Mouse (Mus musculus) bone marrow macrophage, adult 2 months (primary cell): ENCODE measurements at regions not wholly inside any gene's neighbourhood (a gene's known extent, or its start where the extent isn't known, plus 50 kb on each side); places are given as distances from the start of the nearest gene placed in this dataset.

Experiments used
- H3K27ac ChIP-seq: 2 replicates; pipeline ENCODE4 v1.5.1; 2012; ENCODE audit warnings: low read depth, low read length; ENCODE audit not compliant: insufficient read depth
- H3K4me1 ChIP-seq: 2 replicates; pipeline ENCODE4 v1.6.1; 2012; ENCODE audit warnings: low read length; ENCODE audit not compliant: control insufficient read depth, insufficient read depth
- H3K4me3 ChIP-seq: 2 replicates; pipeline ENCODE4 v1.5.1; 2012; ENCODE audit warnings: mild to moderate bottlenecking, low read length, moderate library complexity; ENCODE audit not compliant: insufficient read depth
- CTCF ChIP-seq: IDR thresholded peaks from 2 replicates; pipeline ENCODE4 v1.5.1; 2012; ENCODE audit warnings: low read depth, mild to moderate bottlenecking, low read length, moderate library complexity
- POLR2A ChIP-seq: IDR thresholded peaks from 2 replicates; pipeline ENCODE4 v1.6.1; 2012; ENCODE audit warnings: mild to moderate bottlenecking, low read depth, low read length, borderline replicate concordance

DNA sequence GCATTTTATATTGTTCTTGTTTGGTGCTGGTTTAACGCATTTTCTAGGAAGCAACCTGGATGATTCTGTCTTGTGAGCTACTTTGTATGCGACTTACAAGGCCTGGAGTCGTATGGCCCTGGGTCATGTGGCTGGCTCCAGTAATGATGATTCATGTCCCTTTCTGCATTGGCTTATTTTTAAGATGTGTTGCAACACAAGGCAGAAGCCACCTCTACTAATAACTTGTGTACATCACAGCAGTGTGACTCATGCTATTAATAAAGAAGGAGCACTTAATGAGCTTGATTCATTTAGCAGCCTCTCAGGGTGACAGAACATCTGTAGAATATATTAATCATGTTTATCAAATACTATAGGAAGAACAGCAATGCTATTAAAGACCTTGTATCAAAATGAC, 84.0 kb downstream of the Slc5a7 start:
- TF ChIP-seq POLR2A (no peak), CTCF (no peak)
- Histone ChIP-seq H3K4me1 (peaks cover 13% of the 10 kb centered on the region), H3K27ac (peak overlapping the region; percentile 38), H3K4me3 (no peak overlapping the region)

DNA sequence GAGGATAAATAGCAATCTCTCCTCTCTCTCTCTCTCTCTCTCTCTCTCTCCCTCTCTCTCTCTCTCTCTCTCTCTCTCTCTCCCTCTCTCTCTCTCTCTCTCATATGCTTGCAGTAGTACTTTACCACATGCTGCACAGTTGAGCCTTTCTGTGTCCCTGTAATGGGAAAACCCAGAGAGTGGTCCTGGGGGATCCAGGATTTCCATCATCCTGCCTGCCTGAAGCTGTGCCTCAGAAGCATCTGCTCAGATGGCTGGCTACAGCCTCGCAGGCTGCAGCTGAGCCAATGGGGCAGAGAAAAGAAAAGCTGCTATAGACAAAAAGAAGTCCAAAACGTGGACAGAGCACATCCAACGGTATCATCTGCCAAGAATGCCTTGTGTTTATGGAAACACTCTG, 97.1 kb downstream of the Slc5a7 start:
- Histone ChIP-seq H3K4me1 (no peaks in the 10 kb centered on the region), H3K27ac (no peak overlapping the region), H3K4me3 (no peak overlapping the region)
- TF ChIP-seq CTCF (no peak), POLR2A (no peak)

DNA sequence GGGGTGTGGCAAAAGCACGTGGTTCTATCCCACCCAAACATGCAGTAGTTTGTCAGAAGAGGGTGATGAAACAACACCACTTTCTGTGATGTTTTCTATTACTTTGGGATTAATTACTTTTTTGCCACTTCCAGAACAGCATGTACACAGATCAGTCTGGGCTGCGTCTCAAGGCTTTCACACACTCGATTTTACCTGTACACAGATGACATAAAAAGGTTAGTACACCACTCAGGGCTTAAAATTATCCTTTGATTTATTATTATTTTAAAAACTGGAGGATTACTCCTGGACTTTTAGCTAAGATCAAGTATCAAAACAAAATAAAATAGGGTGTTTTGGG, 106.6 kb downstream of the Slc5a7 start:
- Histone ChIP-seq H3K4me3 (no peak overlapping the region), H3K4me1 (peaks cover 4% of the 10 kb centered on the region; the same call in 1 of the 2 replicates), H3K27ac (no peak overlapping the region)
- no peak for TF ChIP-seq CTCF
- no peak for TF ChIP-seq POLR2A

DNA sequence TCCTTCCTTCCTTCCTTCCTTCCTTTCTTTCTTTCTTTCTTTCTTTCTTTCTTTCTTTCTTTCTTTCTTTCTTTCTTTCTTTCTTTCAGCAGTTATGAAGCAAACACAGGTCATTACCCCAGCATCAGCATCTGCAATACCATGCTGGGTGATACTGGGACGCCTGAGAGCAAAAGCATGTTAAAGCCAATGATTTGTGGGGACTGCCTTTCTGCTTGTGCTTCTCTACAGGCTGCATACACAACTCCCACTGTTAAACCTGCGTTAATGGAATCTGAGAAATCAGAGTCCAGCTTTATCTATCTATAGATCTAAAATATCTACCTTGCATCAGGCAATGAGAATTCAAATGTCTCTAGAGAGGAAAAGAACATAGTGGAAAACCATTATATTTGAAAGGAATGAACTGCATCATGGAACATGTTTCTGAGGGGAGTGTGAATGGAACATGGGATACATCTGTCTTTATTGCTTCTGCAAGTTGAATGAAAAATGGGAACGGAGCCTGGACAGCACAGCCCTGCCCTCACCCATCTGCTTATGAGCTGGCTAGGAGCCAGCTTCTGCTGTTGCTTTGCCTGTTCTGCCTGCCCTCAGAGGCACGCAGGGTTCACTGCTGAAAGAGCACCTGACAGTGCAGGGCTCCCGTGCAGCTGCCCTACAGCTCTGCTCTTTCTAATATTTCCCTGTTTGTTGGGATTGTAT, 107.2 kb downstream of the Slc5a7 start:
- TF ChIP-seq CTCF (no peak), POLR2A (no peak)
- H3K4me1 ChIP-seq: peaks cover 4% of the 10 kb centered on the region; the same call in 1 of the 2 replicates
- no peak overlapping the region for H3K27ac ChIP-seq
- H3K4me3 ChIP-seq: no peak overlapping the region

DNA sequence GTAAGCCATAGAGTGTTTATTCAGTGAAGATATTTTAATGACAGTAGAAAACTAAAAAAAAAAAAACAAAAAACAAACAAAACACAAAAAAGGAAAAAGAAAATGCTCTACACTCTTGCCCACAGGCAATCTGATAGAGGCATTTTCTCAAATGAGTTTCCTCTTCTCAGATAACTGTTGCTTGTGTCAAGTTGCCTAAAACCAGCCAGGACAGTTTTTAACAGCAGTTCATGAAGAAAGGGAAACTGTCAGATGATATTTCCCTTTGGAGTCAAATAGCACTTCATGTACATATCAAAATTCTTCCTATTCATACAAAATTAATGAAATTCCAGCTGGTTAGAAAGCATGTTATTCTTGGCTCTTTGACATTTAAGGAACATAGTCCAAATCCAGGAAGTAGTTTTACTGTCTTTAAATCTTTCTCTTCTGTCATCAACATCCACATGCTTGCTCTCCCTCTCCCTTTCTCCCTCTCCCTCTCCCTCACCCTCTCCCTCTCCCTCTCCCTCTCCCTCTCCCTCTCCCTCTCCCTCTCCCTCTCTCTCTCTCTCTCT, 109.8 kb downstream of the Slc5a7 start:
- Histone ChIP-seq H3K27ac (no peak overlapping the region), H3K4me1 (peaks cover 4% of the 10 kb centered on the region; the same call in 1 of the 2 replicates), H3K4me3 (no peak overlapping the region)
- TF ChIP-seq CTCF (no peak), POLR2A (no peak)

- TF ChIP-seq CTCF: no peak
- TF ChIP-seq POLR2A: no peak
- no peak overlapping the region for H3K4me3 ChIP-seq
- no peak overlapping the region for H3K27ac ChIP-seq
- peaks cover 2% of the 10 kb centered on the region; the same call in 1 of the 2 replicates for H3K4me1 ChIP-seq
Measured at GRCm38 (mm10) chr17:54182073-54182472, 116.8 kb downstream of the Slc5a7 start.

DNA sequence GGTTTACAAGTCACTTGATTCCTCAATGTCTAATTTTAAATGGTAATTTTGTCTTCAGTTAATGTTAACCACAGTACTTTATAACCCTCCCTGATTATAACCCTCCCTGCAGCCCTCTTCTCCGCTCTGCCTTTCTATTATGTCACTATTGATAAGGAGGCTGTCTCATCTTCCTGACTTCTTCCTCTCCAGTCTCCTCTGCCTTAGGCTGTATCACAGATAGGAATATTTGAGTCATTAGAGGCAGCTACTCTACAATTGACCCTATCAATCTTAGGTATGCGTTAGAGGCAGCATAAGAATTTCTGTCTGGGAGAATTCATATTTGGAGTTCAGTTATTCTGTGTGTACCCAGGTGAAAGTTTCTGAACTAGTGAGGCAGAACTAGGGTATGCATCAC, 118.3 kb downstream of the Slc5a7 start:
- Histone ChIP-seq H3K27ac (no peak overlapping the region), H3K4me1 (peaks cover 2% of the 10 kb centered on the region; the same call in 1 of the 2 replicates), H3K4me3 (no peak overlapping the region)
- TF ChIP-seq CTCF: no peak
- no peak for TF ChIP-seq POLR2A

DNA sequence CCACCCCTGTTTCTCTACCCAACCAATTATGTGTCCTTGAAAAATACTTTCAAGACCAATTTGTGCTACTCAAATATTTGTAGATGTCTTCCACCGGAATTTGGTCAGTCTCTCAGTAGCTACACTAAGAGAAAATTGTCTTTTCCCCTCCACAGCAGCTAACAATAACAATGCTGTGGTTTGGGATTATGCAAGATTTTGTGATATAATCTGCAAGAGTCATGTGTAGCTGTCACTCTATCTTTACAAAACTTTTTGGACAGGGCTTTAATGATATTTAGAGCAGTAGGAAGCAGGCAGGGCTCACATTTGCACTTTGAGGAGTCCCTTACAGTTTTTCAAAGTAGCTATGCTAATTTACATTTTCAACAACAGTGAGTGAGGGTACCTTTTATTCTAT, 128.1 kb downstream of the Slc5a7 start:
- no peak overlapping the region for H3K4me3 ChIP-seq
- no peak overlapping the region for H3K27ac ChIP-seq
- H3K4me1 ChIP-seq: no peaks in the 10 kb centered on the region
- TF ChIP-seq CTCF: no peak
- TF ChIP-seq POLR2A: no peak

DNA sequence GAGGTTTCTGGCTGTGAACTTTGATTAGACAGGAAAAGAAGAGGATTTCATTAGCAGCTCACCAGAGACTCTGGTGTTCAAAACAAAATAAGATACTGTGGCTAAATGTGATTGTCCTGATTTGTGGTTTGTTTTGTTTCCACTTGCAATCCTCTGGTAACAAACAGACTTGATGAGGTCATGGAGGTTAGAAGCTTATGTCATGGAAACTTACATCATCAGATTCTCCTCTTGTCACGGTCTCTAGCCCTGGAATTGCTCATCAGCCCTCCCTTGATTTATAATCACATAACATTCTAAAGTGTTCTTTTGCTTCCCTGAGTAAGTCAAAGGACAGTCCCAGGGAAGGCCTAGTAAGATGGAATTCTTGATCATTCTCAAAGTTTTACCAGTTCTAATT, 130.8 kb downstream of the Slc5a7 start:
- no peak overlapping the region for H3K4me3 ChIP-seq
- no peak overlapping the region for H3K27ac ChIP-seq
- H3K4me1 ChIP-seq: no peaks in the 10 kb centered on the region
- TF ChIP-seq POLR2A (no peak), CTCF (no peak)

DNA sequence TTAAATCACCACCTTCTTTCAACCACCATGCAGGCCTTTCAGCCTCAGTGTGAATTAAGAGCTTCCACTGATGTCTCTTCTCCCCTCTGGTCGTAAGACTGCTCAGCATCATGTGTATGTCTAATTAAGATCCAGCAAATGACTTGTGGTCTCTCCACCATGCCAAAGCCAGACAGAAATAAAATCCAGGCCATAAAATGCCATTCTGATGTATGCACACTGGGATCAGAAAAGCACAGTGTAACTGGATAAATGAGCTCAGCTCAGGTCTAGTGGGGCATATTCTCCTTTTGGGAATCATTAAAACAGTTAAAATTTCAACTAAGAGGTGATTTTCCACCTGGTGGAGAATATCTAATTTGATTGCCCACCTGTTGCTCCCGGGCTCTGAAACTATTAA, 136.5 kb downstream of the Slc5a7 start:
- TF ChIP-seq POLR2A (no peak), CTCF (no peak)
- Histone ChIP-seq H3K4me1 (no peaks in the 10 kb centered on the region), H3K4me3 (no peak overlapping the region), H3K27ac (no peak overlapping the region)

- H3K4me1 ChIP-seq: peaks cover 2% of the 10 kb centered on the region; the same call in 1 of the 2 replicates
- H3K4me3 ChIP-seq: no peak overlapping the region
- no peak overlapping the region for H3K27ac ChIP-seq
- TF ChIP-seq POLR2A: no peak
Measured at GRCm38 (mm10) chr17:54158753-54159152, 140.1 kb downstream of the Slc5a7 start.

- H3K4me1 ChIP-seq: peaks cover 2% of the 10 kb centered on the region; the same call in 1 of the 2 replicates
- H3K4me3 ChIP-seq: no peak overlapping the region
- TF ChIP-seq POLR2A (no peak), CTCF (no peak)
- H3K27ac ChIP-seq: no peak overlapping the region
Measured at GRCm38 (mm10) chr17:54158330-54158729, 140.5 kb downstream of the Slc5a7 start.
